Mouse (Mus musculus) liver, postnatal 0 days (tissue): ENCODE measurements around the gene Fam213b.

Experiments
- CTCF ChIP-seq: sonication (generic); IDR thresholded peaks from 2 replicates; pipeline ENCODE4 v1.5.1; 2016; ENCODE audit warnings: antibody characterized with exemption, low read depth
- EP300 ChIP-seq: IDR thresholded peaks from 2 replicates; pipeline ENCODE4 v1.6.1; 2016; ENCODE audit warnings: antibody characterized with exemption, low read depth, mild to moderate bottlenecking

GRCm38 (mm10) chr4:154898506-154899446 lies at the start of gene Fam213b:
- TF ChIP-seq CTCF (no peak), EP300 (no peak)
